Mouse (Mus musculus): ENCODE results near the gene Adprm. TPM values are rescaled to one million over a fixed set of nuclear protein-coding genes. Genes with fewer than 3 reads are reported as not detected.

Gene Adprm
- polyA plus RNA-seq, 1 experiment from 2014 or later, result 18.5 TPM

Small RNAs within 50 kb of the gene (microRNA-seq; reads per million reads assigned to microRNA genes)
- gene Mir6923 (ENCODE audit: borderline number of aligned reads), result not detected

Other genes with a start within 250 kb of the Adprm start
- 0.09 and 0.37 TPM in 2 replicates for gene Pirt, start 140.6 kb downstream of the Adprm start, polyA plus RNA-seq (2014; fragmentation: Nextera tagmentation; extraction: Ambion mirVana)
- gene Tmem238l, start 96.0 kb downstream of the Adprm start, polyA plus RNA-seq (2014; fragmentation: Nextera tagmentation; extraction: Ambion mirVana), result not detected in 2 replicates
- gene Tmem220, start 27.4 kb downstream of the Adprm start, polyA plus RNA-seq (2014; fragmentation: Nextera tagmentation; extraction: Ambion mirVana), result 1.8 and 1.9 TPM in 2 replicates
- gene Sco1, start 76 bp upstream of the Adprm start, polyA plus RNA-seq (2014; fragmentation: Nextera tagmentation; extraction: Ambion mirVana), result 18.8 and 20.3 TPM in 2 replicates
- 0.38 and 0.78 TPM in 2 replicates for gene Myh3, start 25.7 kb upstream of the Adprm start, polyA plus RNA-seq (2014; fragmentation: Nextera tagmentation; extraction: Ambion mirVana)
- not detected in 2 replicates for gene Myh2, start 118.4 kb upstream of the Adprm start, polyA plus RNA-seq (2014; fragmentation: Nextera tagmentation; extraction: Ambion mirVana)
- gene Myh1, start 147.5 kb upstream of the Adprm start, polyA plus RNA-seq (2014; fragmentation: Nextera tagmentation; extraction: Ambion mirVana), result 0.07 and 0.13 TPM in 2 replicates
- not detected in 2 replicates for gene Myh4, start 185.4 kb upstream of the Adprm start, polyA plus RNA-seq (2014; fragmentation: Nextera tagmentation; extraction: Ambion mirVana)
- 0.13 TPM in 1 of 2 replicates, not detected in the other for gene Myh8, start 224.5 kb upstream of the Adprm start, polyA plus RNA-seq (2014; fragmentation: Nextera tagmentation; extraction: Ambion mirVana)